Mouse (Mus musculus) lung, adult 2 months (tissue): Measurements from ENCODE around the gene Ajm1.

Source experiments
- CTCF ChIP-seq: fragments of 200-500 bp; IDR thresholded peaks from 2 replicates; pipeline ENCODE4 v1.5.1; 2011; ENCODE audit warnings: mild to moderate bottlenecking, low read length, control low read depth; ENCODE audit not compliant: insufficient read depth
- POLR2A ChIP-seq: fragments of 200-500 bp; IDR thresholded peaks from 2 replicates; pipeline ENCODE4 v1.6.1; 2011; ENCODE audit warnings: low read depth, mild to moderate bottlenecking, control low read depth, low read length, borderline replicate concordance; ENCODE audit errors: extremely low read depth

DNA sequence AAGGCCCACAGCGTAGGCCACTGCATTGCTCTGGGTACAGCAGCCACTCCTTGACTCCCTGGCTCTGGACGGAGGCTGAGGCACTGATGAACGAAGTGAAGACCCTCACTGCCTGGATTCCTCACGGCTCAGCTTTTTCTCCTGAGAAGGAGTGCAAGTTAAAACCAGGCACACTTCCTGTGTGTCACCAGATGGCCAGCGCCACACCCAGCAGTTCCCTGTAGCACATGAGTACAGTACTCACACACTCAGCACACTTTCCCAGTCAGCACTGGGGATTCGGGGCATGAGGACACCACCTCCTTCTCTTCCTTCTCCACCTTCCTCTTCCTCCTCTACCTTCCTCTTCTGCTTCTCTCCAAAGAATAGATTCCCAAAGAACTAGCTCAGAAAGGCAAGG lies 46.3 kb upstream of the Ajm1 start, which contains the start of gene Fcna:
- TF ChIP-seq POLR2A (no peak), CTCF (no peak)
